Mouse (Mus musculus) limb, embryonic 14.5 days (tissue): ENCODE results near the gene Cpd. TPM values are rescaled to one million over a fixed set of nuclear protein-coding genes. Genes with fewer than 3 reads are reported as not detected.
"Not testable (repeated sequence)": the region's sequence is repeated elsewhere in the genome, so short reads cannot be mapped to it uniquely, and the experiment has no call there.

Source experiments
- ATAC-seq: fragments of 200-750 bp; cut with Nextera tagmentation; 2 replicates; pipeline ENCODE4 v1.8.0; 2017; ENCODE audit warnings: low read depth, moderate number of reproducible peaks, moderate TSS enrichment; ENCODE audit not compliant: low FRiP score
- DNase-seq: peaks from one replicate; pipeline ENCODE4 v3.0.0-alpha.2; 2015; ENCODE audit warnings: low spot score
- H3K27ac ChIP-seq: fragments of 300-500 bp; sonication (generic); replicated peaks from 2 replicates; pipeline ENCODE4 v1.5.1; 2014; ENCODE audit warnings: low read depth, mild to moderate bottlenecking, low read length, moderate library complexity, mixed read lengths
- H3K27me3 ChIP-seq: fragments of 300-500 bp; sonication (generic); 2 replicates; pipeline ENCODE4 v1.6.1; 2014; ENCODE audit warnings: low read length, mixed read lengths; ENCODE audit not compliant: control insufficient read depth, insufficient read depth
- H3K36me3 ChIP-seq: fragments of 300-500 bp; sonication (generic); 2 replicates; pipeline ENCODE4 v1.6.1; 2014; ENCODE audit warnings: mild to moderate bottlenecking, low read length, moderate library complexity, mixed read lengths; ENCODE audit not compliant: control insufficient read depth, insufficient read depth
- H3K4me1 ChIP-seq: fragments of 300-500 bp; sonication (generic); 2 replicates; pipeline ENCODE4 v1.6.1; 2014; ENCODE audit warnings: antibody characterized with exemption, low read length, mixed read lengths; ENCODE audit not compliant: control insufficient read depth, insufficient read depth
- H3K4me2 ChIP-seq: fragments of 300-500 bp; sonication (generic); replicated peaks from 2 replicates; pipeline ENCODE4 v1.6.1; 2014; ENCODE audit warnings: low read depth, mild to moderate bottlenecking, low read length, moderate library complexity; ENCODE audit not compliant: severe bottlenecking
- H3K4me3 ChIP-seq: fragments of 300-500 bp; sonication (generic); replicated peaks from 2 replicates; pipeline ENCODE4 v1.5.1; 2014; ENCODE audit warnings: low read length
- H3K9ac ChIP-seq: fragments of 300-500 bp; sonication (generic); 2 replicates; pipeline ENCODE4 v1.6.1; 2014; ENCODE audit warnings: mild to moderate bottlenecking, low read depth, low read length, moderate library complexity; ENCODE audit not compliant: severe bottlenecking
- H3K9me3 ChIP-seq: fragments of 300-500 bp; sonication (generic); 2 replicates; pipeline ENCODE4 v1.6.1; 2016; ENCODE audit warnings: low read length; ENCODE audit not compliant: control insufficient read depth
- POLR2A ChIP-seq: fragments of 200-500 bp; IDR thresholded peaks from 2 replicates; pipeline ENCODE4 v1.8.0; 2012; ENCODE audit warnings: inconsistent platforms, mild to moderate bottlenecking, moderate library complexity, borderline replicate concordance; ENCODE audit not compliant: insufficient read depth, insufficient read length; ENCODE audit errors: extremely low read depth
- WGBS: fragments of 180-500 bp; shearing (Covaris S2); extraction: QIAGEN DNeasy Blood & Tissue Kit; methylation state at CpG from one replicate; pipeline ENCODE4 v1.1.7; 2014; 5-methylcytosine and 5-hydroxymethylcytosine counted together
- polyA plus RNA-seq, 2 experiments: library from polyadenylated mRNA; depleted of rRNA in 1 of 2; stranded (reverse) in 1 of 2; unstranded in 1 of 2; fragments of >200 nt; fragmentation: Nextera tagmentation in 1 of 2; extraction: Ambion mirVana in 1 of 2; gene quantifications; 2 replicates each; pipeline versions ENCODE4 v1.2.1 to v1.2.3; 2012 to 2014

Cpd gene
- polyA plus RNA-seq, 2 experiments: 21.0 to 24.9 TPM

- peaks cover 51% of the 10 kb centered on the region for H3K36me3 ChIP-seq
- 51% methylated on average over 3 of the region's 3 CpGs for WGBS
- H3K9me3 ChIP-seq: no peaks in the 10 kb centered on the region
- no peak overlapping the region for H3K9ac ChIP-seq
- no peaks in the 10 kb centered on the region for H3K27me3 ChIP-seq
- TF ChIP-seq POLR2A: no peak
- ATAC-seq (no peak), DNase-seq (no peak)
- 0 out of 2 replicates have a peak, but pooled peaks cover 3% of the 10 kb centered on the region for H3K4me1 ChIP-seq
- no peak overlapping the region for H3K4me3 ChIP-seq
- no peak overlapping the region for H3K27ac ChIP-seq
- no peak overlapping the region for H3K4me2 ChIP-seq
These were observed 37.4 kb downstream of the Cpd start for GRCm38 (mm10) chr11:76809450-76809849.

DNA sequence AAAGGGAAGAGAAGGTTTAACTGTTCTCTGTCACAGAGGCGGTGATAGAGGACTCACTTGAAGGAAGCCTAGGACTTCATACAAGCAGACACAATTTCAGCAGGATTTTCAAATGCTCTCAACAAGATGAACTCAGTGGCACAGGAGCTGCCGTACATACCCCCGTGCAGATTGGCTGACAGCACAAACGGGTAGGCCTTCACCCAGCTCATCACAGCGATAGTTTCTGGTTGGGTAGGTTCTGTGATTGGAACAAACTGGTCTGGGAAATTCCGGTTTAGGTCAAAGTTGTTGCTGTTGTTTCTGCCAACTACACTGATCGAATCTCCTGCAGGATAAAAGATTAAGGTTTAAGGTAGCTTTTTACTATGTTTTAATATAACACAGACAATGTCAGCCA, 38.3 kb downstream of the Cpd start:
- WGBS: 91% methylated on average over 7 of the region's 7 CpGs
- no peaks in the 10 kb centered on the region for H3K27me3 ChIP-seq
- peaks cover 55% of the 10 kb centered on the region for H3K36me3 ChIP-seq
- 0 out of 2 replicates have a peak, but pooled peaks cover 3% of the 10 kb centered on the region for H3K4me1 ChIP-seq
- no peak for TF ChIP-seq POLR2A
- ATAC-seq (no peak), DNase-seq (no peak)
- H3K9ac ChIP-seq: no peak overlapping the region
- no peak overlapping the region for H3K4me2 ChIP-seq
- no peak overlapping the region for H3K4me3 ChIP-seq
- H3K9me3 ChIP-seq: no peaks in the 10 kb centered on the region
- H3K27ac ChIP-seq: no peak overlapping the region

- DNase-seq (no peak), ATAC-seq (no peak)
- no peak for TF ChIP-seq POLR2A
- Histone ChIP-seq H3K4me3 (no peak overlapping the region), H3K36me3 (peaks cover 43% of the 10 kb centered on the region), H3K27me3 (no peaks in the 10 kb centered on the region), H3K27ac (no peak overlapping the region), H3K4me2 (no peak overlapping the region), H3K4me1 (0 out of 2 replicates have a peak, but pooled peaks cover 3% of the 10 kb centered on the region), H3K9ac (no peak overlapping the region), H3K9me3 (no peaks in the 10 kb centered on the region)
- WGBS: 85% methylated on average over 3 of the region's 3 CpGs
These were observed 39.7 kb downstream of the Cpd start for GRCm38 (mm10) chr11:76807007-76807679.

GRCm38 (mm10) chr11:76806026-76806425, 40.8 kb downstream of the Cpd start:
- H3K36me3 ChIP-seq: peaks cover 48% of the 10 kb centered on the region
- no peaks in the 10 kb centered on the region for H3K9me3 ChIP-seq
- H3K27me3 ChIP-seq: no peaks in the 10 kb centered on the region
- no peak overlapping the region for H3K4me2 ChIP-seq
- 74% methylated on average over 4 of the region's 4 CpGs for whole genome bisulfite sequencing
- H3K4me3 ChIP-seq: no peak overlapping the region
- TF ChIP-seq POLR2A: no peak
- no peak for ATAC-seq
- no peak overlapping the region for H3K9ac ChIP-seq
- H3K4me1 ChIP-seq: 0 out of 2 replicates have a peak, but pooled peaks cover 3% of the 10 kb centered on the region
- DNase-seq: no peak
- H3K27ac ChIP-seq: no peak overlapping the region

DNA sequence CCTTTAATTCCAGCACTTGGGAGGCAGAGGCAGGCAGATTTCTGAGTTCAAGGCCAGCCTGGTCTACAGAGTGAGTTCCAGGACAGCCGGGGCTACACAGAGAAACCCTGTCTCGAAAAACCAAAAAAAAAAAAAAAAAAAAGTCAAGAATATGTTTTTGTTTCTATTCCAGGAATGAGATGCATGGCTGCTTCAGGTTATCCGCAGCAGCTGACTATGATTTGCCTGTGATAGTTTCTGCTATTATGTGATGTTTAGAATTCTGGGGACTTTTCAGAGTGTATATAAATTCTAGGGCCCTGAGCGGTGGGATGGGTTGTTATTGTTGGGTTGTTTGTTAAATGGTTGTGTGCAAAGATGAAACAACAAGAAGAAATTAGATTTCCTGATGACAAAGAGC, 41.7 kb downstream of the Cpd start:
- ATAC-seq: not testable (repeated sequence)

GRCm38 (mm10) chr11:76803266-76803665, 43.6 kb downstream of the Cpd start:
- DNase-seq (no peak), ATAC-seq (no peak)
- no peak overlapping the region for H3K27ac ChIP-seq
- 86% methylated on average over 3 of the region's 3 CpGs for WGBS
- H3K9me3 ChIP-seq: no peaks in the 10 kb centered on the region
- H3K27me3 ChIP-seq: no peaks in the 10 kb centered on the region
- H3K36me3 ChIP-seq: peaks cover 46% of the 10 kb centered on the region
- no peak overlapping the region for H3K4me2 ChIP-seq
- H3K4me3 ChIP-seq: no peak overlapping the region
- 0 out of 2 replicates have a peak, but pooled peaks cover 3% of the 10 kb centered on the region for H3K4me1 ChIP-seq
- no peak for TF ChIP-seq POLR2A
- no peak overlapping the region for H3K9ac ChIP-seq

More for the DNA sequence above, 41.7 kb downstream of the Cpd start:
- not testable (repeated sequence) for H3K9ac ChIP-seq, DNase-seq, H3K27me3 ChIP-seq, H3K4me2 ChIP-seq, H3K9me3 ChIP-seq, H3K4me1 ChIP-seq, H3K27ac ChIP-seq, H3K4me3 ChIP-seq
- H3K36me3 ChIP-seq: peaks cover 45% of the 10 kb centered on the region
- WGBS: 95% methylated on average over 2 of the region's 4 CpGs
